Mouse (Mus musculus) spleen, postnatal 36 days (tissue): ENCODE data around the gene Parp3.

ENCODE experiments used
- DNase-seq, 2 experiments: peaks; one replicate each; pipeline ENCODE4 v3.0.0; 2022; ENCODE audit warnings: low spot score in 2 of 2, mixed read lengths in 1 of 2

The Parp3 gene

DNA sequence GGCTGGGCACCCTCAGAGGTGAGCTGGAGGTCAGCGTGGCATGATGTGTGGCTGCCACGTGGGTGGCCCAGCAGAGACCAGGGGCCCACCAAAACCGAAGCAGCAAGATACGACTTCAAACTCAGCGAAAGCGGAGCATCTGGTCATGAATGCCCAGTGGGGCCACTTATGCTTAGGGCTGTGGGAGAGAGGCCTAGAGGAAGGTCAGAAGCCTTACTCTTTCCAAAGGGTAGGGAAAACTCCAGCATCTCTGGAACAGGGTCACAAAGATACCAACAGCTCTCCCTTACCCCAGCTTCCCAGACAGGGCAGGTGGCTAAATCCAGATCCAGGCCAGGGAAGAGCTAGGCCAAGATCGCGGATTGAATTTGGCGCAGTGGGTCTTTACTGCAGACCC, 19.6 kb downstream of the Parp3 start:
- no peak for DNase-seq

DNA sequence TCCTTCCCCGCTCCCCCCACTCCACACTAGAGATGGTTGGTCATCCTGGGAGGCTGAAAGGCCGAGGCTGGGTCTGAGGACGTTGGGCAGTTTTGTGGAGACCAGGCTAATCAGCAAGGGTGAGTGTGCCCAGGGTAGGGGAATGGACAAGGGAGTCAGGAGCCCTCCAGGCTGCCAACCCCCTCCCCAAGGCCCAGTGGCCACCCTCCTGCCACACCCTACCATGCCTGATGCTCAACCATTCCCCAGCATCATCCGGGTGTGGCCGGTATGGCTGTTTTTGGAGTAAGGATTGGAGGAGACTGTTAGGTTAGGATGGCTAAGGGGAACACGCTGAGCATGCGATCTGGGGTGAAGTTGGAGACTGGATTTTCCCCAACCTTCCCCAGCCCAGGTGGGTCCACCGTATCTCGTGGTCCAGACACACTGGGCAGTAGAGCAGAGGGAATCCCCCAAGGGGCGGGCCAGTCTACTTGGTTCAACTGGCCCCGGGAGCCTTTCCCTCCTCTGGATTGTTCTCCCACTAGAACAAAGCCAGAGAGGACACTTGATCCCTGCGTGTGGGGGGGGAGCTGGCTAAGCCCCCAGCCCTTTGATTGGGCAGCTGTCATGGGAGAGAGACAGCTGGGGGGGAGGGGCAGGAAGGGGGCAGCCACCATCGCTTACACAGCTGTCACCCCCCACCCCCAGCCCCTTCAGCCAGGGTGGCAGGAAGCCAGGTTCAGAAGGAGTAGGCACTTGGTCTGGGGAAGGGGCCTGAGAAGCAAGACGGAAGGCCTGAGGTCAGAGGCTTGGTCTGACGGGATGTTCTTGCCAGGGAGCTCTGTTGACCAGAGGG, 20.2 kb downstream of the Parp3 start:
- DNase-seq = no peak

DNA sequence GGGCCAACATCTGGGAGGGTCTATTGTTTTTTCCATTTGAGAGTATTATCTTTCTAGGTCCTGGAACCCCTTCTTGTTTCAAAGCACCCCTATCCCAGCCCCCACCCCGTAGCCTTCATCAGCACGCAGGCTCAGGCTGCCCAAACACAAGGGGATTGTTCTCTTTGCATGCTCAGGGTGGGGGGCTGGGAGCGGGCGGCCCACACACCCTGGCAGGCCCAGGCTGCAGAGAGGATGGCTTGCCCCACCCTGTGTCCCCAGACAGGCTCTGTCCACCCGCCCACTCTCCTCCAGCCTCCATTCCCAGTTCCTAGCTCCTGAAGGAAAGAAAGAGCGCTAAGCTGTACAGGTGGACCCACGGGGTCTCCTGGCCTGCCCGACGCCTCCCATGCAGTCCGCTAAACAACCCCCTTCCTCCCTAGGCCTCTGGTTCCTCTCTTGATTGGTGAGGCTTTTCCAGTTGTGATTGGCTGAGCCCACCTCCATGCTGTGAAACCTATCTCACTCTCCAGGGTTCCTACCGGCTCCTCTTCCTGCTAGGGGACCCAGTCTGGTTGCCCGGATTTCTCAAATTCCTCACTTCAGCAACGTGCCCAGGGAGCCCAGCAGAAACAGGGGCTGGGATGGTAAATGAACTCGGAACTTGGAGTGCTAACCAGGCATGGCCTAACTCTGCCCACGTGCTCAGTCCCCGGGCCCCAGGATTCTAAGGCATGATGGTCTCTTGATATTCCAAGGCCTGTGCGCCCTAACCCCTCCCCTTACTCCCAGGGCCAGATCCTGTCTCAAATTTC, 21.7 kb downstream of the Parp3 start:
- no peak for DNase-seq

DNA sequence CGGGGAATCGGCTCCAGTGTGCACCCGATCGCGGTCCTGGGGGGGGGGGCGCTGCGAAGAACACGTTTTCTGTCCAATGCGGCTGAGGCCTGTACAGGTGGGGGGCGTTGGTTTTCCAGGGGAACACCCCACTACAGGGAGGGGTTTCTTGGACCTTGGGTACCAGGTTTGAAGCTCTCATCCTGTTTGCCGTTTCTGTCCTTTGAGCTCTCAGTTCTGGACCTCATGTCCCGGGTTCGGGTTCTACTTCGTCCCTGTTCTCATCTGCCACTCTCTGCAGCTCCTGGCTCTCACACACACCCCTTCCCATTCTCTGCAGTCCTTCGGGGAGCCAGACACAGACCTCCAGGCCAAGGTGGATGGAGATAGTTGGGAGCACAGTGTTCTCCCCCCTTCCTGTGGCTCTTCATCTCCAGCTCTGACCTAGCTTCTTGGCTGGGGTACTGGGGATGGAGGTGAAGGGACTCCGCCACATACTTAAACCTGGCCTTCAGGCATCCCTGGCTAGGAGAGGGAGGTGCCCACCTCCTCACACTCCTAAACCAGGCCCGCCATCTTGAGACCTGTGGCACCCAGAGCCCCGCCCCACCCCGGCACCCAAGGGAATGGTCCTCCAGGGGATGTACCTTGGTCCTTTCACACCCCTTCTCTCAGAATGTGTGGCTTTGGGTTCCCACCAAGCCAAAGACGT, 22.5 kb downstream of the Parp3 start:
- no peak for DNase-seq

DNA sequence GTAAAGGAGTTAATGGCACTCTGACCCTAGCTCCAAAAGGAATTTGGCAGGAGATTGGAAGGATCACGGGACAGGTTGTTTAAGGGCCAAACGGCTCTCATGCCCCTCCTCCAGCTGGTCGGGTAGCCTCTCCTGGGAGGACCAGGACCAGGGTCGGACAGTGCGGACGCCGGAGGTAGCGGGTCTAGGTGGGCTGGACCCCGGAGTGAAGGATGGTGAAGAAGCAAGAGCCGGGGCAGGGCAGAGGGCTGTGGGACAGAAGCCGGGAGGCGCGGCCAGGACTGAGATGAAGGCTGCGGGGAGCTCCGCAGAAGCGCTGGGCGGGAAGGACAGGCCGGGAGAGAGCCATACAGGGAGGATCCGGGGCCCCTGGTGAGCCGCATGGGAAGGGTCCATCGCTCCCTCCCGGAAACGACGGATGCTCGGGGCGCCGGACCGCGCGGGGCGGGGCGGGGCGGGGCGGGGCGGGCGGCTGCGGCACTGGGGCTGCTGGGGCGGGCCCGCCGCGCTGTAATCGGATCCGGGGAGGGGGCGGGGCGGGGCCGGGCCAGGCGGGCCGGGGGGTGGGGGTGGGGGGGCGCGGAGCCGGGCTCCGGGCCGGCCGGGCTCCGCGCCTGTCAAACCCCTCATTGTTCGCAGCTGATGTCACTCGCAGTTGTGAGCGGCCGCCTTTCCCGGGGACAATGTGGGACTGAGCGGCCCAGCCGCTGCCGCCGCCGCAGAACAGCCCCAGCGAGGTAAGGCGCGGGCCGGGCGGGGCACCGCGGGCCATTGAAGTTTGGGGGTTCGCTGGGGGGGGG, 23.3 kb downstream of the Parp3 start, which contains the start of gene Pcbp4:
TSS of gene Pcbp4 (plus strand) at position 21 of the 800 bp plus-strand sequence.
- DNase-seq = no peak

DNA sequence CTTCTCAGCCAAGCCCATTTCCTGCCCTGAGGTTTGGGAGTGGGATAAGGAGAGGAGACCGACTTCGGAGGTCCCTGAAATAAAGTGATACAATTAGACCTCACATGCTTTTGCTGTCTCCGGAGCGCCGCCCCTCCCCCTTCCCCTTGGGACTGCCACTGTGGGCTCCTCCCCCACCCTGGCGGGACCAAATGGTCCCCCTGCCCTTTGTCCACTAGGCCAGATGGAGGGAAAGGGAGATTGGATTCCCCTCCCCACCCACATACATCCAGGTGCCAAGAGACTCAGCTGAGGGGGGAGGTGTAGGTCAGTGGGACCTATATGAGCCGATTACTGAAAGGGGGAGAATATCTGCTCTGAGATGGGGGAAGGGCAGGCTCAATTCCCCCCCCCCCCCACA, 23.9 kb downstream of the Parp3 start:
- DNase-seq = no peak

DNA sequence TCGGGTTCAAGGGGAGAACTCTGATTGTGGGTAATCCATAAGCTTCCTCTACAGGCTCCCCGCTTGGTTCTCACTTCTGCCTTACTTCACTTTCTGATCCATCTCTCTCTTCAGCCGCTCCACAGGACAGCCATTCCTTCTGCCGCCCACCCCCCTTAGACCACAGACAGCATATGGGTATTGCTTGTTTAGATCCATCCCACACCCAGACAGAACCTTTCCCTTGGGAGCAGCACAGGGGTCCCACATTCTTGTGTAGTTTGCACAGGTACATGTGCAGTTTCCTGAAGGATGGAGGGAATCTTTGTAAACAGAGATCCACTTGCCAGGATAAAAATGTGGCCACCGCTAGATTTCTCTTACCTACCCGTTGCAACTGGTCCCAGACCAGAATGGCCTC, 24.4 kb downstream of the Parp3 start:
- DNase-seq = no peak

DNA sequence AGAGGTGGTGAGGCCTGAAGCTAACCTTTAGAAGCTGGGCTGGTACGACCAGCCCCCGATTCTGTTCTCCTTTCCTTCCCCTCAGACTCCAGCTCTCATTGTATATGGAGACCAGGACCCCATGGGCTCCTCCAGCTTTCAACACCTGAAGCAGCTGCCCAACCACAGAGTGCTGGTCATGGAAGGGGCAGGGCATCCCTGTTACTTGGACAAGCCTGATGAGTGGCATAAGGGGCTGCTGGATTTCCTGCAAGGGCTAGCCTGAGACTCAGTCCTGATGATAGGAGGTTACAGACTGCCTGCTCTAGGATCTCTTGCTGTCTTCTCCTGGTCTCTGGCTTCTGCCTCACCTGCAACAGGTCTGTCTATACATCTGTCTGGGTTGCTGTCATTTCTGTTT, 24.9 kb downstream of the Parp3 start:
- DNase-seq = no peak

DNA sequence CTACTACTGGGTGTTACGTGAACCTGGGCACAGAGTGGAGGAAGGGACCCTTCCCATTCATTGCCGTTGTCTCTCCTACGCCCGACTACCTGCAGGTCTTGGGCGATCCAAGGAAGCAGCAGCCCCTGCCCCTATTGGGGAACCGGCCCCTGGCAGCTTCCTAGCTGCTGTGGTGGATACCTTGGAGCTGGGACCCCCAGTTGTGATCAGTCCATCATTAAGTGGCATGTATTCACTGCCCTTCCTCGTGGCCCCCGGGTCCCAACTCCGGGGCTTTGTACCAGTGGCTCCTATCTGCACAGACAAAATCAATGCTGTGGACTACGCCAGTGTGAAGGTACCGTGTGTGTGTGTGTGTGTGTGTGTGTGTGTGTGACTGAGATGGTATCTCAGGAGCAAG, 25.5 kb downstream of the Parp3 start:
- no peak for DNase-seq

DNA sequence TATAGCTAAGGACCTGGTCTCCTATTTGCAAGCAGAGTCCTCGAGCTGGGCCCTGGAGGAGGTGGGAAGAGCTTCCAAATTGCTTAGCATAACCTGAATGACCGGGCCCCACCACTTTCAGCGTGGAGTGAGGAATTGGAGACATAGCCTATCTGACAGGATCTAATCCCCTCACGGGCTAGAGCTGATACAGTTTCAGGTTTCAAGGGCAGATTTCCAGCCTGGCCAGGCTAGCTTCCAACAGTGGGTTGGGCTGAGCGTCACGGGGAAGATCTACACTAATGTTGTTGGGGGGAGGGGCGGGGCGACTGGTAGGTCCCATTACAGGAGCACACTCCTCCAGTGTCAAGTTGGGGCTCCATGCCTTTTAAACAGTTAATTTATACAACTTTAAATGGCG, 26.1 kb downstream of the Parp3 start:
- DNase-seq = no peak

DNA sequence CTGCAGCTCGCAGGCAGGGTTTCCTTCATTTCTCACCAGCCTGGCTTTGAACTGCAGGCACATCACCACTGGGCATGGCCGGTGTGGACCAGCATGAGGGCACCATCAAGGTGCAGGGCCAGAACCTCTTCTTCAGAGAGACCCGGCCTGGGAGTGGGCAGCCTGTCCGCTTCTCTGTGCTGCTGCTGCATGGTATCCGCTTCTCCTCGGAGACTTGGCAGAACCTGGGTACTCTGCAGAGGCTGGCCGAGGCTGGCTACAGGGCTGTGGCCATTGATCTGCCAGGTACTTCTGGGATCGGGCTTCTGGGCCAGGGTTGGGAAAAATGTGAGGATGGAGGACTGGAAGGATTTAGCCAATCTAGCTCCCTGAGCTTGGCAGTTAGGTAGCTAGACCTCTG, 26.8 kb downstream of the Parp3 start:
- DNase-seq = no peak

DNA sequence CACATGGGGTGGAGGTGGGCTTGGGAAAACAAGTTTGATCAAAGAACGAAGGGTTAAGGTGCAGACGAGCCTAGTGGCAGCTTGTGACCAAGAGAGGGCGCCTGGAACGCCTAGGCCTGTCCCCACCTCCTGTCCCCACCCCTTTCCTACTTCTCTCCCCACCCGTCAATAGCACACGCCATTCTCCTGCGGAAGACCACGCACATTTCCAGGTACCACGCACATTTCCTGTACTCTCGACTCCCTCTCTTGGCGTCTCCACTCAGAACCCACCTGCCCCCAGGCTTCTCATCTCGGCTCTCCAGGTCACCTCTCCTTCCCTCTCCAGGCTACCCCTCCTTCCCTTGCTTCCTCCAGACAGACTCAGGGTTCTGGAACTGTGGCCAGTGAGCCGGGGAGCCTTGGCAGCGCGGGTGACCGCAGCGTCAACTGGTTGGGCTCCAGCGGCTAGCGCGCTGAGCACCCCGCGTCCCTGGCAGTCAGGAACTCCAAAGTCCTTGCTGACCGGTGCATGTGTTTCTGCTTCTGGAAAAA, 28.2 kb downstream of the Parp3 start:
- peak; percentile 64 to 68 for DNase-seq

DNA sequence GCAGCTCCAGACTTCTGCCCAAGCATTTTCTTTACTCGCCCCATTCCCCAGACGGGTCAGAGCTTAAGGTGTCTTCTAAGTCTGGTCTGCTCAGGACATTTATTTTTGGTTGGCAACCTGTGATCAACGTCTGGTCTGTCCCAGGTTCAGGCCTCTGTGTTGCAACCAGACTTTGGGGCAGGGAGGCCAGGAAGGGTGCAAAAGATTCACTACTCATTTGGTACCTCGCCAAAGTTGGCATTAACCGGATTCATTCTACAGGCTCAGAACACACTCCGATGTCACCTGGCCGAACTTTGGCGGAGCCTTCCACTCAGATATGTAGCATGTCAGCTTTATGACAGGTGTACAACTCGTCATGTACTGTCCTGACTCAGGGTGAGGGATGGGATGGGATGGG, 28.8 kb downstream of the Parp3 start:
- DNase-seq = no peak

DNA sequence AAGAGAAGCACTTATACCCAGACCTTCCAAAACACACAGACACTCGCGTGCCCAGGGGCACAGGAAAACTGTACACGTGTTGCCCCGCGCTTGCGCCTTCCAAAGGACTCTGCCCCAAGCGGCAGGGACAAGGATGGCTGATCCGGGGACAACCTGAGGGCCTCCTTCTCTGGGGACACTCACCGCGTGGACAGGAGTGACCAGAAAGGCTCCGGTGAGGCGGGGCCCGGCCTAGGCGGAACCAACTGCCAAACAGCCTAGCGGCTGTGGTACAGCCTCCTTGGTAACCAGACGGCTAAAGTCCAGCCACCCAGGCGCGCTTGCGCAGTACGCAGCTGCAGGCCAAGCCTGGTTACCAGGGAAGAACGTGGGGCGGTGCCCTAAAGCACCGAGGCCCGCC, 29.4 kb downstream of the Parp3 start, which contains the start of the genes Abhd14b and Abhd14a:
TSS of gene Abhd14b (plus strand) at position 112 of the 400 bp plus-strand sequence.
TSS of gene Abhd14a (minus strand) at position 331 of the 400 bp plus-strand sequence.
- DNase-seq = peak; percentile 86

DNA sequence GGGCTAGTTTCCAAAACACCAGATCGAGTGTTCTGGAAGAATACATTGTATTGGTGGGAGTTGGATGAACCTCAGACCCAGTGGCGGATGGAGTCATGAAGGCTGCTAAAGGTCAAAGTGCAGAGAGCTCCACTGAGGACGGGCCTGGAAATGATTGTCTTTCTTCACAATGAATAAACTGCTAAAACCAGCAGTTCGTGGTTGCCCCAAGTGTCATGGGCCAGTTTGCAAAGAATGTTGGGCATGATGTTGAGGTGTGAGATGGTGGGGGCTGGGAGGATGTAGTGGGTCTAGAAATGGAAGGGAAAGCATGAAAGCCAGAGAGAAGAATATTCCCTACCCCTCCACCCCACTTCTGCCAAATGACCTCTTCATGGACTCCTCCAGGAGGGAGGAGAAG, 31.9 kb downstream of the Parp3 start:
- no peak for DNase-seq

DNA sequence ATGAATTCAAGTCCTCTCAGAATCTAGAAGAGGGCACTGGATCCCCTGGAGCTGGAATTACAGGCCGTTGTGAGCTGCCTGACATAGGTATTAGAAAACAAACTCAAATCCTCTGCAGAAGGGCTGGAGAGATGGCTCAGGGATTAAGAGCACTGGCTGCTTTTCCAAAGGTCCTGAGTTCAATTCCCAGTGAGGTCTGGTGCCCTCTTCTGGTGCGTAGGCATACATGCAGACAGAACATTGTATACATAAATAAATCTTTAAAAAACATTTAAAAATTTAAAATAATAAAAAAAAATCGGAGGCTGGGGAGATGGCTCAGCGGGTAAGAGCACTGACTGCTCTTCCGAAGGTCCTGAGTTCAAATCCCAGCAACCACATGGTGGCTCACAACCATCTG, 34.1 kb downstream of the Parp3 start:
- no peak for DNase-seq

DNA sequence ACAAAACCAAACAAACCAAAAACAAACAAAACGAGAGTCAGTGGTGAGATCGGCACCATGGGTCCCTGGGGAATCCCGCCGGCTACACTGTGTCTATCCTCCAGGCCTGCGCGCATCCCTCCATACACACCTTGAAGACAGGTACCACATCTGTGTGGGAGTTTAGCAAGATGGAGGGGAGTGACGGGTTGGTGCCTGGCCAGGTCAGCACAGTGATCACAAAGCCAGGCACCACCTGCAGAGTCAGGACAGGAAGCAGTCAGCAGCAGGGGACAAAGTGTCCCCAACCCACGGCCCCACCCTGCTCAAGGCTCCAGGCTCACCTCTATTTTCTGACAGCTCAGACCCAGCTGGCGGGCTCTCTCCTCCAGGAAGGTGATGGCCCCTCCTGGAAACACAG, 40.2 kb downstream of the Parp3 start:
- DNase-seq = no peak

DNA sequence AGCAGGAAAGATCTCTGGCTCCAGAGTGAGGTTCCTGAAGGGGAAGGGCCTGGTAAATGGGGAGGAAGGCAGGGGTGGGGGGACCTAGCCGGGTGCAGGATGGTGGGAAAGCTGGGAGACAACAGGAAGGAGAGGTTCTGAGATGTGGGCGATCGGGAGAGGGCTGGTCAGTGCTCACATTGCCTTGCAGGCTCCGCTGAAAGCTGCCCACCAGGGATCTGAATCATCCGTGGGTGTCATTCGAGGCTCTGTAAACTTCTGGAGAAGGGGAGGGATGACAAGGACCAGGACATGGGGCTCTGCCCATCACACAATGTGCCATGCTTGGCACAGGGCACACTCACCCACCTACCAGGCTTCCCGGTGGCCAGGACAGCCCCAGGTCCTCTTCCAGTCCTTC, 43.4 kb downstream of the Parp3 start:
- no peak for DNase-seq

DNA sequence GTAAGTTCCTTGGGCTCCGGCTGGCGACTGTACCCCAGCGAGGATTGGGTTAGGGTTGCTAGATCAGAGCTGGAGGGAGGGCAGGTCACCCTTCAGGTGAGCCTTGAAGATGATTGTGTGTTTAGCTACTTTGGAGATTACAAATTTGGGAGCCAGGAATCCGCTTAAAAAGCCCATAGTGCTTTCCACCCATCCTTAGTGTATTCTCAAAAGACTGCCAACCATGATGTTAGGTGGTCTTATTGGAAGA, 46.8 kb downstream of the Parp3 start:
- DNase-seq = no peak

DNA sequence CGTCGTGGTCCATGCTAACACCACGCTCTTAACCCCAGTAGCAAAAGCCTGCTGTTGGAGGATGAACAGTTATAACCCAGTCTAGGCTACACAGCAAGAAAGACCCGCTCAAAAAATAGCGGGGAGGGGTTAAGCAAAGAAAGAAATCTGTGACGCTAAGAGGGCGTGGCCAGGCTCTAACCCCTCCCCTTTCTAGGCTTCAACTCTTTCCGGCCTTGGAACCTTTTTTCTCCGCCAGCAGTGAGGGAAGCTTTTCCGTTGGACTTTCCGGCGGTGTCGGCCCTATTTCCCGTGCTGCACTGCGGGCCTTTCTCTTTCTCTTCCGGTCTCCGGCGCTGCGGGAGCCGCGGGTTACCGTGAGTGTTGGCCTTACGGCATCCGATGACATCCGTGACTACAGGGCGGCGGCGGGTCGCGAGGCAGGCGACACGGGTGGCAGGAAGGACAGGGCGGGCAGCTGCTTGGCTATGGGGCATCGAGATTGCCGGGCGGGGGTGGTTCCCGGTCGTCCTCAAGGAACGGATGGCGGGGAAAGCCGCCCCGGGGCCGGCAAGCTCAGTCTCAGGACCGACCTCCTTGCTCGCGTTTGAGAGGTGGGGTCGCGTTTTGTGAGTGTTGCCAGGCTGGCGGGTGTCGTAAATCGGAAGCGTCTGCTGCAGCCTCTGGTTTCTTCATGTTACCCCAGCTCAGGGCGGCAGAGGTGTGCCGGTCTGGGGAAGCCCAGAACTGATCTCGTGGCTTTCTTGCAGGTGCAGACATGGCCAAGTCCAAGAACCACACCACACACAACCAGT, 47.3 kb downstream of the Parp3 start, which contains the start of gene Rpl29:
TSS of gene Rpl29 (plus strand) at position 234 of the 794 bp plus-strand sequence.
- DNase-seq = peak; percentile 91 to 94
